Mouse (Mus musculus) heart, adult 11 months (tissue): ENCODE data around the gene Zfp97.
"Not testable (repeated sequence)": the region's sequence is repeated elsewhere in the genome, so short reads cannot be mapped to it uniquely, and the experiment has no call there.

ENCODE experiments used
- DNase-seq: peaks from one replicate; pipeline ENCODE4 v3.0.0; 2022

The Zfp97 gene

GRCm38 (mm10) chr17:17120830-17121502 lies at the start of gene Zfp97:
Zfp97 (plus strand) TSS chr17:17121415.
- not testable (repeated sequence) for DNase-seq

- not testable (repeated sequence) for DNase-seq
These were observed 57.7 kb downstream of the Zfp97 start for GRCm38 (mm10) chr17:17178757-17179413.

- DNase-seq = not testable (repeated sequence)
These were observed 73.5 kb downstream of the Zfp97 start for GRCm38 (mm10) chr17:17194761-17195160.

GRCm38 (mm10) chr17:17195178-17195577 lies 74.0 kb downstream of the Zfp97 start:
- peak; percentile 74 for DNase-seq

- peak; percentile 65 for DNase-seq
These were observed 74.9 kb downstream of the Zfp97 start for GRCm38 (mm10) chr17:17196111-17196510.
